Mouse (Mus musculus) testis, adult 10 weeks (tissue): ENCODE measurements around the gene G6pc. TPM values are rescaled to one million over a fixed set of nuclear protein-coding genes. Genes with fewer than 3 reads are reported as not detected.

ENCODE experiments used
- polyA plus RNA-seq: library from polyadenylated mRNA; stranded (reverse); fragments of 350-450 nt; fragmentation: Illumina TruSeq; extraction: RNeasy Lipid Tissue Mini Kit (QIAGEN cat#74804); gene quantifications from one replicate; pipeline ENCODE4 v1.2.3, GENCODE M21; 2014; ENCODE audit warnings: low read depth, low replicate concordance

The G6pc gene
- not detected for polyA plus RNA-seq

GRCm38 (mm10) chr11:101367326-101367935, at the start of gene G6pc:
Gene G6pc (plus strand): TSS chr11:101367561.

GRCm38 (mm10) chr11:101324763-101325162, 42.6 kb upstream of the G6pc start, which contains the start of gene Aoc2:
Gene Aoc2 (plus strand): TSS chr11:101325063.

GRCm38 (mm10) chr11:101330371-101330924, 36.9 kb upstream of the G6pc start, which contains the start of gene Aoc3:
Gene Aoc3 (plus strand): TSS chr11:101330605.

GRCm38 (mm10) chr11:101417101-101417855, 49.9 kb downstream of the G6pc start, which contains the start of gene Aarsd1:
Gene Aarsd1 (minus strand): TSS chr11:101417615.

GRCm38 (mm10) chr11:101424105-101424851, 56.9 kb downstream of the G6pc start, which contains the start of gene Gm27029:
Gene Gm27029 (minus strand): TSS chr11:101424796.

GRCm38 (mm10) chr11:101424925-101425813, 57.8 kb downstream of the G6pc start, which contains the start of the genes Rundc1 and Ptges3l:
Gene Rundc1 (plus strand): TSS chr11:101425085.
Gene Ptges3l (minus strand): TSS chr11:101425333.

Other genes with a start within 250 kb of the G6pc start
- gene Retreg3, start 247.7 kb upstream of the G6pc start, polyA plus RNA-seq = 14.0 TPM
- 2.5 TPM for gene Tubg1, start 247.6 kb upstream of the G6pc start, polyA plus RNA-seq
- 0.22 TPM for gene Tubg2, start 211.7 kb upstream of the G6pc start, polyA plus RNA-seq
- 0.13 TPM for gene Cntnap1, start 197.0 kb upstream of the G6pc start, polyA plus RNA-seq
- gene Plekhh3, start 196.2 kb upstream of the G6pc start, polyA plus RNA-seq = not detected
- gene Ccr10, start 192.1 kb upstream of the G6pc start, polyA plus RNA-seq = not detected
- gene Ezh1, start 141.1 kb upstream of the G6pc start, polyA plus RNA-seq = 12.7 TPM
- gene Ramp2, start 121.5 kb upstream of the G6pc start, polyA plus RNA-seq = 1.1 TPM
- gene Vps25, start 113.9 kb upstream of the G6pc start, polyA plus RNA-seq = 28.3 TPM
- 1.5 TPM for gene Wnk4, start 107.0 kb upstream of the G6pc start, polyA plus RNA-seq
- gene Cntd1, start 88.5 kb upstream of the G6pc start, polyA plus RNA-seq = 172 TPM
- 4.0 TPM for gene Coa3, start 88.4 kb upstream of the G6pc start, polyA plus RNA-seq
- 78.8 TPM for gene Becn1, start 65.3 kb upstream of the G6pc start, polyA plus RNA-seq
- gene Psme3, start 51.3 kb upstream of the G6pc start, polyA plus RNA-seq = 427 TPM
- gene Aoc2, start 42.5 kb upstream of the G6pc start, polyA plus RNA-seq = 0.48 TPM
- gene Aoc3, start 37.0 kb upstream of the G6pc start, polyA plus RNA-seq = 2.1 TPM
- gene Aarsd1, start 50.1 kb downstream of the G6pc start, polyA plus RNA-seq = 4.6 TPM
- gene Gm27029, start 57.2 kb downstream of the G6pc start, polyA plus RNA-seq = 0.41 TPM
- 1.9 TPM for gene Rundc1, start 57.5 kb downstream of the G6pc start, polyA plus RNA-seq
- 14.0 TPM for gene Ptges3l, start 57.8 kb downstream of the G6pc start, polyA plus RNA-seq
- gene Rpl27, start 74.7 kb downstream of the G6pc start, polyA plus RNA-seq = 23.8 TPM
- gene Ifi35, start 80.8 kb downstream of the G6pc start, polyA plus RNA-seq = 0.25 TPM
- gene Rnd2, start 97.4 kb downstream of the G6pc start, polyA plus RNA-seq = 12.6 TPM
- 2.6 TPM for gene Vat1, start 98.7 kb downstream of the G6pc start, polyA plus RNA-seq
- gene Brca1, start 184.4 kb downstream of the G6pc start, polyA plus RNA-seq = 26.7 TPM
- 301 TPM for gene Nbr1, start 184.6 kb downstream of the G6pc start, polyA plus RNA-seq
- 3.9 TPM for gene Tmem106a, start 214.7 kb downstream of the G6pc start, polyA plus RNA-seq
- 90.8 TPM for gene Gm11634, start 231.7 kb downstream of the G6pc start, polyA plus RNA-seq